Comparison of ENCODE assay signal across 10 mouse cellular contexts in genomic region chr11:45454933-45455332, GRCm38 (mm10).
DNase-seq lines count a peak whose midpoint lies in the region; ATAC-seq lines count a peak whose summit lies in the region.
"Had no signal": no experiment of that assay in that cellular context is flagged by ENCODE, and none has a peak within 500 bp of the region (broad histone marks: within the 10 kb centered on the region; RNA-seq: fewer than 3 reads in every experiment).

No protein-coding gene starts in this region.

- intact Hi-C loops in heart, postnatal 36 days (cut with DNase I), result no loop called here

- no peaks in the 10 kb centered on the region for H3K4me1 ChIP-seq in hindbrain, embryonic 14.5 days (replicated peaks; ENCODE audit: control insufficient read depth, insufficient read depth, low read length)
- peaks cover 19% of the 10 kb centered on the region for H3K4me1 ChIP-seq in kidney, embryonic 15.5 days

- H3K9ac ChIP-seq in hindbrain, embryonic 14.5 days, result no peak overlapping the region
- no peak overlapping the region for H3K9ac ChIP-seq in kidney, embryonic 15.5 days
- H3K9ac ChIP-seq: limb, embryonic 12.5 days had no signal

- DNase-seq in heart, postnatal 36 days, result peak; percentile 4 to 9
- no peak for DNase-seq in heart, adult 8-10 months (ENCODE audit: low spot score)
- DNase-seq in adrenal gland, postnatal 36 days, result peak; percentile 45 to 46
- DNase-seq in cerebellum, adult 9-11 months, result peak; percentile 98
- DNase-seq in hindbrain, embryonic 14.5 days (ENCODE audit: low spot score), result peak; percentile 59
- no peak for DNase-seq in thymus, postnatal 10 days (ENCODE audit: low spot score in 2 of 2)
- no peak for DNase-seq in thymus, postnatal 0 days (ENCODE audit: low spot score)
- DNase-seq: kidney, adult 9 months had no signal

- H3K4me2 ChIP-seq in hindbrain, embryonic 14.5 days (replicated peaks), result no peak overlapping the region
- H3K4me2 ChIP-seq in kidney, embryonic 15.5 days, result no peak overlapping the region
- H3K4me2 ChIP-seq: limb, embryonic 12.5 days had no signal

- peak overlapping the region; percentile 60; the same call in 1 of the 2 replicates for H3K27ac ChIP-seq in hindbrain, embryonic 14.5 days
- no peak overlapping the region for H3K27ac ChIP-seq in kidney, embryonic 15.5 days
- H3K27ac ChIP-seq: limb, embryonic 12.5 days had no signal

- no peak overlapping the region for H3K4me3 ChIP-seq in hindbrain, embryonic 14.5 days (replicated peaks; ENCODE audit: low read length)
- no peak overlapping the region for H3K4me3 ChIP-seq in kidney, embryonic 15.5 days (replicated peaks)
- H3K4me3 ChIP-seq: limb, embryonic 12.5 days had no signal

- H3K27me3 ChIP-seq in hindbrain, embryonic 14.5 days (ENCODE audit: control insufficient read depth, insufficient read depth, low read length), result no peaks in the 10 kb centered on the region
- H3K27me3 ChIP-seq in kidney, embryonic 15.5 days, result no peaks in the 10 kb centered on the region

- peak; percentile 72; the same call in 1 of the 2 replicates for ATAC-seq in hindbrain, embryonic 14.5 days (ENCODE audit: low FRiP score)
- ATAC-seq in kidney, embryonic 15.5 days (replicated peaks; ENCODE audit: low FRiP score), result no peak

- no peaks in the 10 kb centered on the region for H3K9me3 ChIP-seq in hindbrain, embryonic 14.5 days (ENCODE audit: control insufficient read depth, low read length)
- H3K9me3 ChIP-seq in kidney, embryonic 15.5 days (replicated peaks), result no peaks in the 10 kb centered on the region
- H3K9me3 ChIP-seq: limb, embryonic 12.5 days had no signal

- 58% methylated on average over 3 of the region's 3 CpGs for WGBS in hindbrain, embryonic 14.5 days
- WGBS in kidney, embryonic 15.5 days, result 74% methylated on average over 3 of the region's 3 CpGs

- no peaks in the 10 kb centered on the region for H3K36me3 ChIP-seq in hindbrain, embryonic 14.5 days (replicated peaks; ENCODE audit: control insufficient read depth, insufficient read depth)
- H3K36me3 ChIP-seq in kidney, embryonic 15.5 days, result no peaks in the 10 kb centered on the region
- H3K36me3 ChIP-seq: limb, embryonic 12.5 days had no signal

Comparison
In these comparisons a context has a peak if more than half of its experiments do, and no peak if none do; other contexts are left out.
1. DNase-seq: peak in heart, postnatal 36 days (2 of 2), adrenal gland, postnatal 36 days (2 of 2), cerebellum, adult 9-11 months (single experiment) and hindbrain, embryonic 14.5 days (single experiment); none in heart, adult 8-10 months (single experiment), thymus, postnatal 10 days (0 of 2) and thymus, postnatal 0 days (single experiment).